In the genomic region with DNA sequence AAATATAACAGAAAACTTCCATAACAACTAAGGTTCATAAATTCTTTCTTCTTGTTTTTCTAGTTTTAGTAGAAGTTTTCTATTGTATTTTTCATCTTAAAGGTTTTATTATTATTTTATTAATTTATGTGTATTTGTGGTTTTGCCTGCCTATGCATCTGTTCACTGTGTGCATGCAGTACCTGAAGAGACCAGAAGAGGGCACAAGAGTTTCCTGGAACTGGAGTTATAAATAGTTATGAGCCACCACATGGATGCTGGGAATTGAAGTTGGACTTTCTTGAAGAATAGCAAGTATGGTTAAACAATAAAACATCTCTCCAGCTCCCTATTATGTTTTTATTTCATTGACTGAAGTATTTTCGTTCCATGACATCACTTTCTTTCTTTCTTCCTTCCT, we compare ENCODE assay signal across 9 mouse cellular contexts.
DNase-seq lines count a peak whose midpoint lies in the region; ATAC-seq and TF ChIP-seq lines count a peak whose summit lies in the region.
"Had no signal": no experiment of that assay in that cellular context is flagged by ENCODE, and none has a peak within 500 bp of the region (broad histone marks: within the 10 kb centered on the region; RNA-seq: fewer than 3 reads in every experiment).

No protein-coding gene starts in this region.

- H3K27ac ChIP-seq in hindbrain, embryonic 11.5 days (ENCODE audit: low read depth, low read length), result no peak overlapping the region
- no peak overlapping the region for H3K27ac ChIP-seq in hindbrain, embryonic 12.5 days
- H3K27ac ChIP-seq in MEL (ENCODE audit: control insufficient read depth, low read depth, low read length), result no peak overlapping the region
- H3K27ac ChIP-seq: hindbrain, embryonic 15.5 days had no signal

- no peaks in the 10 kb centered on the region for H3K79me2 ChIP-seq in MEL (ENCODE audit: control insufficient read depth, insufficient read depth, low read length, poor library complexity)

- TF ChIP-seq POLR2A in MEL (IDR thresholded peaks at IDR 0.05; ENCODE audit: control insufficient read depth in 1 of 2, insufficient read depth in 1 of 2, low read depth in 1 of 2, low read length in 2 of 2, poor library complexity in 1 of 2), result no peak

- no peaks in the 10 kb centered on the region for H3K4me1 ChIP-seq in hindbrain, embryonic 11.5 days (replicated peaks; ENCODE audit: control insufficient read depth, insufficient read depth, low read length)
- no peaks in the 10 kb centered on the region for H3K4me1 ChIP-seq in hindbrain, embryonic 12.5 days
- no peaks in the 10 kb centered on the region for H3K4me1 ChIP-seq in MEL (ENCODE audit: control insufficient read depth in 1 of 2, insufficient read depth in 2 of 2, low read length in 2 of 2)
- H3K4me1 ChIP-seq: hindbrain, embryonic 15.5 days had no signal

- no peak for ATAC-seq in hindbrain, embryonic 11.5 days (ENCODE audit: low FRiP score)
- ATAC-seq in hindbrain, embryonic 12.5 days (ENCODE audit: low FRiP score), result no peak

- no peak for TF ChIP-seq RAD21 in MEL (IDR thresholded peaks at IDR 0.05; ENCODE audit: low read depth, low read length)

- no peaks in the 10 kb centered on the region for H3K27me3 ChIP-seq in hindbrain, embryonic 11.5 days (ENCODE audit: control insufficient read depth, insufficient read depth, low read length)
- H3K27me3 ChIP-seq in hindbrain, embryonic 12.5 days, result no peaks in the 10 kb centered on the region
- no peaks in the 10 kb centered on the region for H3K27me3 ChIP-seq in MEL (ENCODE audit: control insufficient read depth in 1 of 2, insufficient read depth in 2 of 2, low read length in 2 of 2)
- H3K27me3 ChIP-seq in splenic B cell, adult 2 months (ENCODE audit: control insufficient read depth, insufficient read depth, low read length, poor library complexity, severe bottlenecking), result no peaks in the 10 kb centered on the region
- H3K27me3 ChIP-seq: hindbrain, embryonic 15.5 days had no signal

- H3K4me3 ChIP-seq in hindbrain, embryonic 11.5 days (ENCODE audit: low read depth, low read length), result no peak overlapping the region
- no peak overlapping the region for H3K4me3 ChIP-seq in hindbrain, embryonic 12.5 days
- H3K4me3 ChIP-seq in MEL (ENCODE audit: control insufficient read depth in 1 of 2, insufficient read depth in 1 of 2, low read depth in 2 of 2, low read length in 2 of 2), result no peak overlapping the region
- H3K4me3 ChIP-seq: hindbrain, embryonic 15.5 days had no signal

- no peak overlapping the region for H3K9ac ChIP-seq in hindbrain, embryonic 11.5 days (ENCODE audit: low read depth, low read length)
- no peak overlapping the region for H3K9ac ChIP-seq in hindbrain, embryonic 12.5 days
- H3K9ac ChIP-seq in MEL (ENCODE audit: control insufficient read depth, low read depth, low read length, poor library complexity, severe bottlenecking), result no peak overlapping the region
- H3K9ac ChIP-seq: hindbrain, embryonic 15.5 days had no signal

- H3K36me3 ChIP-seq in hindbrain, embryonic 11.5 days (ENCODE audit: control insufficient read depth, insufficient read depth, low read length), result no peaks in the 10 kb centered on the region
- H3K36me3 ChIP-seq in hindbrain, embryonic 12.5 days, result no peaks in the 10 kb centered on the region
- H3K36me3 ChIP-seq in MEL (ENCODE audit: control insufficient read depth in 1 of 2, insufficient read depth in 2 of 2, low read length in 2 of 2), result no peaks in the 10 kb centered on the region
- no peaks in the 10 kb centered on the region for H3K36me3 ChIP-seq in splenic B cell, adult 2 months (ENCODE audit: control insufficient read depth, insufficient read depth, low read length, poor library complexity, severe bottlenecking)
- H3K36me3 ChIP-seq: hindbrain, embryonic 15.5 days had no signal

- intact Hi-C loops in left cerebral cortex, postnatal 36 days (cut with DNase I), result no loop called here

- 85% methylated on average over 1 of the region's 1 CpGs for WGBS in hindbrain, embryonic 11.5 days
- WGBS in hindbrain, embryonic 12.5 days, result 89% methylated on average over 1 of the region's 1 CpGs

- no peaks in the 10 kb centered on the region for H3K9me3 ChIP-seq in hindbrain, embryonic 11.5 days (ENCODE audit: control insufficient read depth, low read length)
- H3K9me3 ChIP-seq in hindbrain, embryonic 12.5 days (replicated peaks), result no peaks in the 10 kb centered on the region
- H3K9me3 ChIP-seq in MEL (replicated peaks; ENCODE audit: insufficient read depth, low read length), result no peaks in the 10 kb centered on the region
- H3K9me3 ChIP-seq: hindbrain, embryonic 15.5 days had no signal

- DNase-seq in hindbrain, embryonic 11.5 days (ENCODE audit: low spot score), result peak; percentile 67
- peak; percentile 32 for DNase-seq in A20 (ENCODE audit: low read depth, low spot score)
- DNase-seq in MEL (ENCODE audit: low read depth, low spot score), result peak; percentile 26
- peak; percentile 34 for DNase-seq in kidney, postnatal 14 days
- peak; percentile 63 for DNase-seq in splenic B cell, adult 2 months (ENCODE audit: low read depth, low spot score)
- DNase-seq in layer of hippocampus, postnatal 36 days, result no peak
- no peak for DNase-seq in left cerebral cortex, postnatal 36 days (ENCODE audit: low spot score in 2 of 2)

- H3K4me2 ChIP-seq in hindbrain, embryonic 11.5 days (replicated peaks; ENCODE audit: low read depth, low read length), result no peak overlapping the region
- H3K4me2 ChIP-seq in hindbrain, embryonic 12.5 days (replicated peaks), result no peak overlapping the region
- H3K4me2 ChIP-seq: hindbrain, embryonic 15.5 days had no signal

- peak in 2 of 3 experiments; percentile 28 to 31; a peak in 2 of 6 replicates for TF ChIP-seq CTCF in MEL (IDR thresholded peaks at IDR 0.05 in 2 of 3, conservative IDR thresholded peaks at IDR 0.05 in 1 of 3; ENCODE audit: control insufficient read depth in 1 of 3, insufficient read depth in 1 of 3, low read depth in 2 of 3, low read length in 3 of 3, poor library complexity in 1 of 3, severe bottlenecking in 1 of 3)

- no peak for TF ChIP-seq EP300 in MEL (IDR thresholded peaks at IDR 0.05; ENCODE audit: low read depth in 1 of 2, low read length in 2 of 2)

TF ChIP-seq in MEL, 35 proteins besides CTCF, POLR2A, EP300 and RAD21:
- TF ChIP-seq POLR2AphosphoS5 (IDR thresholded peaks at IDR 0.05; ENCODE audit: borderline replicate concordance, low read depth, low read length) (no peak), SMC3 (IDR thresholded peaks at IDR 0.05; ENCODE audit: low read depth, low read length) (peak; percentile 11; the same call in 1 of the 2 replicates)

Comparison
In these comparisons a context has a peak if more than half of its experiments do, and no peak if none do; other contexts are left out.
1. DNase-seq: peak in hindbrain, embryonic 11.5 days (single experiment), A20 (single experiment), MEL (single experiment), kidney, postnatal 14 days (single experiment) and splenic B cell, adult 2 months (single experiment); none in layer of hippocampus, postnatal 36 days (0 of 2) and left cerebral cortex, postnatal 36 days (0 of 2).